Mouse (Mus musculus) heart, adult 8-10 months (tissue): ENCODE results near the gene Tsnax. TPM values are rescaled to one million over a fixed set of nuclear protein-coding genes. Genes with fewer than 3 reads are reported as not detected.

Experiments
- DNase-seq: peaks from one replicate; pipeline ENCODE4 v3.0.0; 2022; ENCODE audit warnings: low spot score
- total RNA-seq, 4 experiments: library from RNA; stranded (reverse); gene quantifications; 2 replicates each; pipeline ENCODE4 v1.2.4; 2022

Tsnax gene
- total RNA-seq, 4 experiments from 2014 or later = 67.0 to 79.3 (median 73.4) TPM

GRCm38 (mm10) chr8:125043394-125043793 is 30.6 kb downstream of the Tsnax start:
- no peak for DNase-seq

DNA sequence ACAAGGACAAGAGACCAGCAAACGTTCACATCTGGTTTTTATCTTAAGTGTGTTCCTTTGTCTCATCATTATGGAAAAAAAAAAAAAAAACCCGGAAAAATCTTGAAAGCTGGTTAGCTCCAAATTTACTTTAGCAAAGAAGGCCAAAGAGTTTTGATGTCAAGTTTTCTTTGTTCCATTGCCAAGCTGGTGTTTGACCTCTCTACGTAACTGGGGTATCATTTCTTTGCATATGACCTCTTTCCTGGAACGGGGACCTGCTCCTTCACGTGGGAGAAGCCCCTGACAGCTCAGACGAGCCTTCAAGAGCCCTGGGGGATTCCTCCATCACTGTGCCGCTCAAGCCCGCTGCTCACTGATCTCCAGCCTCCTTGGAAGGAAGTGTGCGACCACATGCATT is 31.1 kb downstream of the Tsnax start:
- peak; percentile 64 for DNase-seq

GRCm38 (mm10) chr8:125045760-125046159 is 33.0 kb downstream of the Tsnax start:
- DNase-seq = no peak

DNA sequence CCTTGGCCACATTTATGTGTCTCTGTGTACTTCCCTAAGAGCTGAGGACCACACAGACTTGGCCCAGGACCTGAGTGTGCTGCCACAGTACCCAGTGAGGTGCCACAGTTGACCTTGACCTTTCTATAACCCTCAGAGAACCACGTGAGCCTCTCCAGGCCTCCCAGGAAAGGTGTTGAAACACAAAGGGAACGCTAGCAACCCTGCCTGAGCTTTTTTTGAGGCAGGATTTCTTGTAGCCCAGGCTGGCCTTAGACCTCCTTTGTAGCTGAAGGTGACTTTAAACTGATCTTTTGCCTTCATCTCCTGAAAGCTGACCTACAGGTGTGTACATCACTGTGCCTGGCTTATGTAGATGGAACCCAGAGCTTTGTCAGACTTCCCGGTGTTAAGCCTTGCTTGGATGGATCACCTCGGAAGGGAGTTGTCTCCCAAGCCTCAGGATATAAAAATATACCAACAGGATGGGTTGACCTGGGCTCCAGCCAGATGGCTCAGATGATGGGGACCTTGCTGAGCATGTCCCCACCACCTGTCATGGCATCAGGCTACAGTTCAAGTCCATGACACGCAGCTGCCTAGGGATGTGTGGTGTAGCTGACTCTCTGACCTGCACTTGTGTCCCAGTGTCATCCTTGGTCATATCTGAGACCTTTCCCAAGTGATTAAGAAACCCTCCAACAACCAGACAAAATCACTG is 36.4 kb downstream of the Tsnax start:
- no peak for DNase-seq

DNA sequence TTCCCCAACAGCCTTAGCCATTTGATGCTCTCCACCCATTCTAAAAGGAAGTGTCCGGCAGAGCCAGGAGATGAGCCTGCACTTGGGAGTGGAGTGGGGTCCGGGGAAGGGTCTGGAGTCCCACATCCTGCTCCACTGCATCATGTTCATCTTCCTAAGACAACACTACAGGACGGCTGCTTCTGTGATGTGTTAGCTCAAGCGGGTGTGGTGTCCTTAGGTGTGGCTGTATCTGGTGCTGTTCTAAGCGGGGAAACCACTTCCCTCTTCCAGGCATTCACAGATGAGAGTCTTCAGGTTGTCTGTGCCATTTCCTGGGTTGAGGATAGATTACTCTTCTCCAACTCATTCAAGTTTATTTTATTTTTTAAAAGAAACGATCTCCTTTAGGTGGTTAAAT is 37.0 kb downstream of the Tsnax start:
- DNase-seq = no peak

DNA sequence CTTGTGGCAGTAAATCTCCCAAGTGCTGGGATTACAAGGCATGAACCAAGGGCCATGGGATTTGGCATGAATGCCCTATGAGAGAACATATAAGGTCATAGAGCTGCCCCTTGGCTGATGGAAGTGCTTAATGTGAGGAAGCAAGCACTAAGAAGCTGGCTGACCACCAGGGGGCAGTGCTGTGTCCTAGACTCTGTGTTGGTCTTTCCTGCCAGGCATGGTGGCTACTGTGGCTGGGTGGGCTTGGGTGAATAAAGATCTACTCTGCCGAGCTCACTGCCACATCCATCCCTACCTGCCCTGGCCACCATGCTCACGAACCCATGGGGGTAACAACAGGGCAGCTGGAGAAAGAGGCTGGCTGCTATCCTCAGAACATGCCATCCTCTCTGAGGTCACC is 39.2 kb downstream of the Tsnax start:
- peak; percentile 69 for DNase-seq

DNA sequence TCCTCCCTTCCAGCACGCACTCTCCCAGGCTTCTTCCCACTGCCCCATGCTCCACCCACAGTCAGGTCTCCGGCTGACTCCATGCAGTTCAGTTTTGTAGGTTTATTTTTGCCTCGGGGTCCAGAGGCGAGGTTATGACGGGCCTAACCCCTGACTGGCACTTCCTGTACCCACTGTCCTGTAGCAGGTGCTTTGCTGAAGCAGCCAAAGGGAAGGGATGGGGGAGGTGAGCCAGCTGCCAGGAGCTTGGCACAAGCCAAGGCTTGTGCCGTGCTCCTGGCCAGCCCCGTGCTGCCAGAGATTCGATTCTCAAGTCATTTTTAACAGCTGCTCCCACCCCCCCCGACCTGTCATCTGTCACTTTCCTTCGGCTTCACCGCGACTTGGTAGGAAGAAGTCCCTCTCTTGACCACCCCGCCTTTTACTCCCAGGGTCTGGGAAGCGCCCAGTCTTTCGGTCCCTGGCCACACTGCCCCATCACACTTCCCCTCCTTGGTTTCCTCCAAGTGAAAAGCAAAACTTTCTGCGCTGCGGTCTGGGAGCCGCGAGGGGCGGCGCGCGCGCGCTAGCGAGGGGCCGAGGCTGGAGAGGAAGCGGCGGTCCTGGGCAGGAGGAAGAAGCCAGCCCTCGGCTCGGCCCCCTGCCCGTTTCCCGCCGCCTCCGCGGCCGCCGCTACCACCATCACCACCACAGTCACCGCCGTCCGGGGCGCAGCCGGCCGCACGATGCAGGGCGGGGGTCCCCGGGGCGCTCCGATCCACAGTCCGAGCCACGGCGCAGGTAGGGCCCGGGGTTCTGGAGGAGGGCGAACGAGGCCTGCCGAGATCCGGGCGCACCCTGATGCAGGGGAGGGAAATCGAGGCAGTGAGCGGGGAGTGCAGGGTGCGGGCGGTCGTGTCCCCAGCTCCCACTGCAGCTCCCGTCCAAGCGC is 41.0 kb downstream of the Tsnax start, which contains the start of gene Disc1:
Disc1 (plus strand) TSS at position 691 of the 931 bp plus-strand sequence.
- DNase-seq = peak; percentile 54

- DNase-seq = peak; percentile 68
Observed at GRCm38 (mm10) chr8:125054436-125054810, 41.6 kb downstream of the Tsnax start.

GRCm38 (mm10) chr8:125060904-125061303 is 48.1 kb downstream of the Tsnax start:
- DNase-seq = no peak

- DNase-seq = no peak
Observed at GRCm38 (mm10) chr8:125065596-125065995, 52.8 kb downstream of the Tsnax start.

DNA sequence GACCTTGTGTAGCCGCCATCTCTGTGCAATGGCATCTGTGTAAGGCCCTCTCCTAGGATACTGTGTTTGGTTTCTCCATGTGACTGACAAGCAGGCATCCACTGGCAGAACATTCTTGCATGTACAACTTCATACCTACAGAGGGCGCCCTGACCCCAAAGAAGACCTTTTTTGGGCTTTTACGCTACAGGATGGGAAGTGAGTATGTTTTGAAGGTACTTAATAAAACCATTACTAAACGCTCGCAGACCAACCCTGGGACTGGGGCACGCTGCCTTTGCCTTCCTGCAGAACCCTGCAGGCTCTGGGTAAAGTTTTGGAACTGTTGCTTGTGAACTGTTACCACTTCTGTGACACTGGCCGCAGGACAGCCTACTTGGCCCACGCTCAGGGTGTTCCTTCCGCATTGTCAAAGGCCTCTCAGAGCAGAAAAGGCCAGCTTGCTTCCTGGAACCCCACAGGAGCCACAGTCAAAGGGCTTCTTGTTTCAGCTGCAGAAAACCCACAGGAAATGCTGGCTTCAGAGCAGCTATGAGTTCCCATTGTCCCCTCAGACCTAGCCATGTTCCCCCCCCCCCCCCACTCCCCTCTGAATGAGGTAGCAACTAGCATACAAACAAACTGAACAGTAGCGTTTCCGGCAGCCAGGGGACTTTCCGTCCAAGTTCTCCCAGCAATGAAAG is 54.3 kb downstream of the Tsnax start:
- peak; percentile 90 for DNase-seq

DNA sequence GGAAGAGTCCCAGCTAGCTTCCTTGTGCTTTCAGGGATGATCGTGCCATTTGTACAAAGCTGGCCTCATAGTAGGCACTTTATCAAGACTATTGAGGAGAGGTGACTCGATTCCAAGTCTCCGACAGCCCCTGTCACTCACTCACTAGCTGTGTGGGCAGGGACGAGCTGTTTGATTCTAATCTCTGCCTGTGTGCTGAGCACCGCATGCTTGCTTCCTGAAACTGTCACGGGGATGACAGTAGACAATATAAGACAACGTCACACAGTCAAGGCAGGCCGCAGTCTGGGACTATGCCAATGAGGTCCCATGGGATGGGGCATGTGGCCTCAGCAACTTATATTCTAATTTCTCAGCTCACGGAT is 54.8 kb downstream of the Tsnax start:
- peak; percentile 68 for DNase-seq

DNA sequence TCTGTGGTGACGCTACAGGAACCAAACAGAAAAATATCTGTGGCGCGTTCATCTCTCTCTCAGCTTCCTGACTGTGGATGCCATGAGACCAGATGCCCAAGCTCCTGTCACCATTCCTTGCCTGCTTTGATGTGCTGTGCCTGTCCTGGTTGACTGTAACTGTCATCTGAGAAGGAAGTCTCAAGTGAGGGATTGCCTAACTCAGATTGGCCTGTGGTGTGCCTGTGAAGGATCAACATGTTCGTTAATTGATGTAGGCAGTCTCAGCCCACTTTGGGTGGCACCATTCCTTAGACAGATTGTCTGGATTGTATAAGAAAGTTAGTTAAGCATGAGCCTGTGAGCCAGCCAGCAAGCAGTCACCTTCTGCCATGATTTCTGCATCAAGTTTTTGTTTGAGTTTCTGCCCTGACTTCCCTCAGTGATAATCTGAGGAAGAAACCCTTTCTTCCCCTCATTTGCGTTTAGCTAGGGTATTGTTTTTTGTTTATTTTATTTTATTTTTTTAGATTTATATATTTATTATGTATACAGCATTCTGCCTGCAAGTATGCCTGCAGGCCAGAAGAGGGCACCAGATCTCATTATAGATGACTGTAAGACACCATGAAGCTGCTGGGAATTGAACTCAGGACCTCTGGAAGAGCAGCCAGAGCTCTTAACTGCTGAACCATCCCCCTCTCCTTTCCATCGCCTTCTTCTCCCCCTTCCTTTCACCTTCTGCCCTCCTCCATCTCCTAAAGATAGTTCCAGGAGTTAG is 55.5 kb downstream of the Tsnax start:
- no peak for DNase-seq

- DNase-seq = no peak
Observed at GRCm38 (mm10) chr8:125069304-125069703, 56.5 kb downstream of the Tsnax start.

- no peak for DNase-seq
Observed at GRCm38 (mm10) chr8:125069733-125070132, 56.9 kb downstream of the Tsnax start.

DNA sequence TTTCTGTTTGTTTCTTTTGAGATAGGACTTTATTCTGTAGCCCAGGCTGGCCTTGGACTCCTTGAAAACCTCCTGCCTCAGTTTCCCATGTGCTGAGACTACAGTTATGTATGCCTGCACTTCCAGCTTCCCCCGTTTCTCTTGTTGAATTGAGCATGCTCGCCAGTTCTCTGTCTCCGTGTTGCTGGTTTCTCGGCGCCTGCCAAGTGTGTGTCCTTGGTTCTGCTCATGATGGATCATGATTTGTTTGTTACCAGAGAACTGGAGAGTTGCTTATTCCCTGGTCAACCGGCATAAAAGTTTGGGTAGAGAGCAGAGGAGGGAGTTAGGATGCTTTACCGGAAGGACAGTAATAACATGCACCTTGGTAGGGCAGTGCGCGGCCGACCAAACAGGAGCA is 61.3 kb downstream of the Tsnax start:
- no peak for DNase-seq

- no peak for DNase-seq
Observed at GRCm38 (mm10) chr8:125074581-125074980, 61.8 kb downstream of the Tsnax start.

DNA sequence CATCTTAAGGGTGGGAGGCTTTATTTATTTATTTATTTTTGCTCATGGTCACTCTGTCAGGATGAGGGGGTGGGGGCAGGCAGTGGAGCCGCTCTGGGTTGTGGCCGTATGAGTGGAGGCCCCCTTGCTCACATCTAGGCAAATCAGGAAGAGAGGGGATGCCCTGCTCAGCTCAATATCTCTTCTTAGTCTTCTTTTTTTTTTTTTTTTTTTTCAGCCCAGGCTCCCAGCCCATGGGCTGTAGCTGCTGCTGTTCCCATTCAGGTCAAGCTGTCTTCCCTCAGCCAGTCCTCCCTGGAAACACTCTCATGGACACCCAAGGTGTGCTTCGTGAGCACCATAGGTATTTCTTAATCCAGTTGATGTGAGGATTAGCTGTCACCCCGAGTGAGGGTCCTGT is 62.6 kb downstream of the Tsnax start:
- no peak for DNase-seq

- no peak for DNase-seq
Observed at GRCm38 (mm10) chr8:125077326-125077725, 64.5 kb downstream of the Tsnax start.

DNA sequence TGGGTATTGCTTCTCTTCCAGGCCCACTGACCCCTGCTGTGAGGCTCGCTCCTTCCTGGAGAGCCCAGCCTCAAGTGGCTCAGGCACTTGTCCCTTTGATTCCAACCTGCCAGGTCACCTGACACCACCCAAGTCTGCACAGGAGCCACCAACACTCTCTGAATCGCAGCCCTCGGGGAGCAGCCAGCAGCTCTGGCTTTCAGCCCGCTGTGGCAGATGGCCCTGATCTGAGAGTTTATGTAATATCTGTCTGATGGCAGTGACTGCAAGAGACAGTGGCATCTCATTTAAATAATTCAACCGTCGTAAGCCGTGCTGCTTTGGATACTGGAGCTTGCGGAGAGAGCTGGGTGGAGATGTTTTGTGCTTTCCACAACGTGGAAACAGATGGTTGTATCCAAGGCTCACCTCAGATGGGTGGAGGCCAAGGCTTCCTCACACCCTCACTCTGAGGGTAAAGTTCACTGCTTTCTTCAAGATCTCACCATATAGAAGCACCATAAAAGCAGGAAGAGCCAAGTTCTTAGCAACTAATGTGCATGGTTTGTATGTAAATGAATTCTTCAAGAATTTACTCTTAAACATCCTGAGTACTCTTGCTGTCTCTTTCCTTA is 66.1 kb downstream of the Tsnax start:
- no peak for DNase-seq
